Mouse (Mus musculus): Measurements from ENCODE around the gene Ehbp1l1. TPM values are rescaled to one million over a fixed set of nuclear protein-coding genes. Genes with fewer than 3 reads are reported as not detected.

The Ehbp1l1 gene
- total RNA-seq (2021), result 10 to 100 TPM; 15.6 to 20.1 TPM
- long read RNA-seq, experiment 1, partial matches to known transcripts, result 37 of 43 reads
- long read RNA-seq, experiment 1, other reads (novel, unspliced or antisense), result 5 of 43 reads
- long read RNA-seq, experiment 2, full-length matches to known transcripts, result 4 of 46 reads
- long read RNA-seq, experiment 2, partial matches to known transcripts, result 38 of 46 reads
- long read RNA-seq, experiment 2, other reads (novel, unspliced or antisense), result 4 of 46 reads

DNA sequence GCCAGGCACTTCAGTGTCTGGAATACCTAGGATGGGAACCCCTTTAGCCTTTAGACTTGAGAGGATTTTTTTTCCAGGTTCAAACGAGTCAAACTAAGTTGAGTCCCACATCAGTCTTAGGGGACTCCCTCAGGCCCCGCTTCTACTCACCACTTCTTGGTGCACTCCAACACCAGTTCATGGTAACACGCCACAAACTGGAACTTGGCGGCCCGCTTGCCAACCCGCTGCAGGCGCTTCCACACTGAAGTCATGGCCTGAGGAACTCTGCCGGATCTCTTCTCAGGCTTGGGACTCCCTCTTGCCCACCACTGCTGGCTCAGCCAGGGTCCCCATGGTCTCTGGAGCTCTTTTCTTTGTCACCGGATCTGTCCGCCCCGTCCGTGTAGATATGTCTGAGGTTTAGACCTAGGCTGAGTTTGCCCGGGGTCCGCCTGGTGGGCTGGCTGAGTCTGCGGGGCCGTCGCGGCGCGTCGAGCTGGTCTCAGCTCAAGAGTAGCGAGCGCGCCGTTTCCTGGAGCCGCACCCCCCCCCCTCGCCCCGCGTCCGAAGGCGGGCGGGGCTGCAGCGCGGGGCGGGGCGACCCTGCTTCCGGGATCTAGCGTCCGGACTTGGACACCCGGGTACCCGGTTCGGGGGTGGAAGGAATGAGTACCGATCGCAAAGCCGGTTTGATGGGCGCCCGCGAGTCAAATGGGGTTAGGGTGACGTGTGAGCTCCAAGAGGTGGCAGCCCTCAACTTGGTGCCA lies at the start of gene Ehbp1l1:
Ehbp1l1 (minus strand) TSS at position 551 of the 749 bp plus-strand sequence.
- DNase-seq (ENCODE audit: low spot score in 2 of 2), result no peak

DNA sequence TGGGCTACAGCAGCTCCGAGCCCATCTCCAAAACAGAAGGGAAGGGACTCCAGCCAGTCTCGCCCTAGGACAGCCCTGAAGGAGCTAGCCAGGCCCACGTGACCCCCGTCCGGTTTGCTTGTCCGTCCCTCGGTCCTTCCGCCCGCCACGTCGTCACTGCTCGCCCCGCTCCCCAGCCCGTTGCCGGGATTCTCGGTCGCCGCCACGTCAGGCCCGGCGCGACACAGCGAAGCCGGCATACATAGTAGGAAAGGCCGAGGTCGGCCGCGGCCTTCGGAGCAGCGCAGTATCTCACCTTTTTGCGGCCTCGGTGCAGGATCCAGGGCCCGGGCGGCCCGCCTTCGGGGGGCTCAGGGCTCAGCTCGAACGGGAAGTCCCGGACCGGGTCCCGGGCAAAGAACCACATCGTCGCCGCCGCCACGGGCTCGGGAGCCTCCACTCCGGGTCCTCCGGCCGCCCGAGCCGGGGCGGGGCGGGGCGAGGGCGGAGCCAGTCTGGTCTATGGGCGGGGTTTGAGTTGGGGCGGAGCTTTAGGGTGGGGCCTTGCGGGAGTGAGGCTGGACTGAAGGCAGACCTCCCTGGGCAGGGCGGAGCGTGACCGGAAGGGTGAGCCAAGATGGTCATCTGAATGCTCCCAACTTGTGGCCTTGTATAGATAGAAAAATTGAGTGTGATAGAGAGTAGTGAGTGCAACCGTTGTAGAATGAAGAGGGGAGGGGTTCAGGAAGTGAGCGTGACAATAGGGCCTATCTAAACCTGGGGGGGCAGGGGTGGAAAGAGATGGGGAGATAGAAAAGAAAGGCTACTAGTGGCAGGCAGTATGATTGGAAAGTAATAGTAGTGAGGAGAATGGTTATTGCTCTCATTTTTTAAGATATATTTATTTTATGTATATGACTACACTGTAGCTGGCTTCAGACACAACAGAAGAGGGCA lies 45.1 kb upstream of the Ehbp1l1 start, which contains the start of gene Scyl1:
Scyl1 (minus strand) TSS at position 495 of the 936 bp plus-strand sequence.
- DNase-seq (ENCODE audit: low spot score in 2 of 2), result peak; percentile 92 to 93

DNA sequence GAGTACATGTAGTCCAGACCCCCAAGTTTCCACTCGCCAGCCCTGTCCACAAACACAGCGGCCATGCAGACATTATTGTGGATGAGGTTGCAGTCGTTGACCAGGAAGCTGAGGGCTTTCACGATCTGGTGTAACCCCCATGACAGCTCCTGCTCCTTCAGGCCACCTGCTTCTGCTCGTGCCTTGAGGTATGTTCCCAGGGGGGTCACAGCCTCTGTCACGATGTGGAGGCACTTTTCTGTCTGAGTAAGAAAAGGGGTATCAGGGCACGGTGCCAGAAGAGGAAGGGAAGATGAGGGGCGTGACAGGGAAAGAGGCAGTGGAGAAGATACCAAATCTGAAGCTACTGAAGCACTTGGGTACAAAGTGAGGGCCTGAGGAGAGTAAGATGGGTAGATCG lies 44.2 kb upstream of the Ehbp1l1 start:
- DNase-seq (ENCODE audit: low spot score in 2 of 2), result no peak

DNA sequence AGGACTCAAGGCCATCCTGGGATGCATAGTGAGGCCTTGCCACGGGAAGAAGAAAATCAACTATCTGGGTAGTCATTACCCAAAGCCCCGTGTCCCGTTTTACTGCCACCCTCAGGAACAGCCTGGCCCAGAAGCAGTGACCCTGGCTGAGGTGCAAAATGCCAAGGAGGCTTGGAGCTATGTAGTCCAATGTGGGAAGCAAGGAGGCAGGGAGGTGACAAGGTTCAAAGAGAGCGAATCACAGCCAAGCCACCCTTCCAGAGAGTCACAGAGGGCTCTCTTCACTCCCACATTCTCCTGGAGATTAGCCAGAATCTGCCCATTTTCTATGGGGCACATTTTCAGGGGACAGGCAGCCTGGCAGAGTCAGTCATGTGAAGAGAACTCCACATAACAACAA lies 41.2 kb upstream of the Ehbp1l1 start:
- no peak for DNase-seq (ENCODE audit: low spot score in 2 of 2)

DNA sequence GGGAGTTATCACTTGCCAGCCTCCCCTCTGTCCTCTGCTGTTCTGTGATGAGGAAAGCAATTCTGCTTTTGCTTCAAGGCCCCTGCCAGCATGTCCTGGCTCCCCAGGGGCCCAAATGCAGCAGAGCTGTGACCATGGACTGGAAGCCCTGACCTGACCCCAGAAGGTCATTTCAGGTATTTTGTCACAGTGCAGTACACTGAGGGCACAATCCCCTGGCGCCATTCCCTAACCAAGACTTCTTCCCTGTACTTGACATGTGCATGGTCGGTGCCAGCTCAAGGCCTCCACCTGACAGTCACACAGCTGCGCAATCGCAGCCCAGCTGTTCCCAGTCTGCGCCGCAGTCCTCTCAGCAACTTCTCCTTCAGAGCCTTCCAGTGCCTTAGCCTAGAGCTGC lies 37.0 kb upstream of the Ehbp1l1 start:
- DNase-seq (ENCODE audit: low spot score in 2 of 2), result no peak

DNA sequence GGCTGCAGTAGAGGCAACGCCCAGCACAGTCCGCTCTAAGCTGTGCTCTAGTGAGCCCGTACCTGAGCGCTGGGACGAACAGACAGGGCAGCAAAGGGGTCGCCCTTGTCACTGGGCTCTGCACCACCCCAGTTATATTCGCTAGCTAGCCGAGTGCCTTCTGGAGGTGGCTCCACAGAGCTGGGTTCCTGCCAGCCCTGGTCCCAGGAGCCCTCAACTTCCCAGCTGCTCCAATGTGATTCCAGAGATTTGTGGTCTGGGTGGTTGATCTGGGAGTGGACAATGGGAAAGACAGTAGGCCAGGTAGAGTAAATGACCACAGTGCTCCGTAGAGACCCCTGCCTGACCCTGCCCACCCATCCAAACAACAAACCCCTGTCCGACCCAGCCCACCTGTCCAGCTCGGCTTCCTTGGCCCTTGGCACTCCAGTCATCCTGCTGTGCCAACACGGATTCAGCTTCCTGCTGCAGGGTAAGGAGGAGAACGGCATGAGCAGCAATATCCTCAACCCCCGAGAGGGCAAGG lies 32.8 kb upstream of the Ehbp1l1 start:
- no peak for DNase-seq (ENCODE audit: low spot score in 2 of 2)

DNA sequence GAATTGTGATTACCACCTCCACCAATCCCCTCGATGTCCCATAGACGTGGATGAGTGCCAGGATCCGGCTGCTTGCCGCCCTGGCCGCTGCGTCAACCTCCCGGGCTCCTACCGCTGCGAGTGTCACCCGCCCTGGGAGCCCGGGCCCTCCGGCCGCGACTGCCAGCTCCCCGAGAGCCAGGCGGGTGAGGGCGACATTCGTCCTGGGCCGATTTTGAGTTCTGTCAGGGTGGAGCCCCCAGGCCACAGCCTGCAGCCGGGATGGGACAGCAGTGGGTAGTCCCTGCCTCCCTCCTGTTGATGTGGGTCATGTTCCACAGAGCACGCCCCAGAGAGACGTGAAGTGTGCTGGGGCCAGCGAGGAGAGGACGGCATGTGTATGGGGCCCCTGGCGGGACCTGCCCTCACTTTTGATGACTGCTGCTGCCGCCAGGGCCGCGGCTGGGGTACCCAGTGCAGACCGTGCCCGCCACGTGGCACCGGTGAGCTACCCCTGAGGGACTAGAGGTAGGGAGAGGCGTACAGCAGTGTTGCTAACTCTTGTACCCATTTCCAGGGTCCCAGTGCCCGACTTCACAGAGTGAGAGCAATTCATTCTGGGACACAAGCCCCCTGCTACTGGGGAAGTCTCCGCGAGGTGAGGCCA lies 31.0 kb upstream of the Ehbp1l1 start:
- DNase-seq (ENCODE audit: low spot score in 2 of 2), result no peak

DNA sequence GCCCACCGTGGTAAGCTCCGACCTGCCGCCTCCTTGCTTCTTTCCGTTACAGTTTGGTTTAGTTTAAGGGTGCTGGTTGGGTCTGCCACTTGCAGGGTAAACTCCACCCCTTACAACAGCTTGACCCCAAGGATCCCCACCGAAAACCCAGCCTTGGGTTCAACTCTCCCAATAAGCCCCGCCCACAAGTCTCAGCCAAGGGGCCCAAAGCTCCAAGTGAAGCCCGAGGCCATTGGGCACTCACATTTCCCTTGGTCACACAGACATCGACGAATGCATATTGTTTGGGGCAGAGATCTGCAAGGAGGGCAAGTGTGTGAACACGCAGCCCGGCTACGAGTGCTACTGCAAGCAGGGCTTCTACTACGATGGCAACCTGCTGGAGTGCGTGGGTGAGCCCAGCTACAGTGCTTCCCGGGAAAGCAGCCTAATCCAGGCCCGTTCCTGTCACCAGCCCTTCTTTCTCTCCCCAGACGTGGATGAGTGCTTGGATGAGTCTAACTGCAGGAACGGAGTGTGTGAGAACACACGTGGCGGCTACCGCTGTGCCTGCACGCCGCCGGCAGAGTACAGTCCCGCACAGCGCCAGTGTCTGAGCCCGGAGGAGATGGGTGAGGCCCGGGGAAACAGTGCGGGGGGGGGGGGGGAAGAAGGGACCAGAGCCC lies 30.3 kb upstream of the Ehbp1l1 start:
- DNase-seq (ENCODE audit: low spot score in 2 of 2), result peak; percentile 62 to 82

DNA sequence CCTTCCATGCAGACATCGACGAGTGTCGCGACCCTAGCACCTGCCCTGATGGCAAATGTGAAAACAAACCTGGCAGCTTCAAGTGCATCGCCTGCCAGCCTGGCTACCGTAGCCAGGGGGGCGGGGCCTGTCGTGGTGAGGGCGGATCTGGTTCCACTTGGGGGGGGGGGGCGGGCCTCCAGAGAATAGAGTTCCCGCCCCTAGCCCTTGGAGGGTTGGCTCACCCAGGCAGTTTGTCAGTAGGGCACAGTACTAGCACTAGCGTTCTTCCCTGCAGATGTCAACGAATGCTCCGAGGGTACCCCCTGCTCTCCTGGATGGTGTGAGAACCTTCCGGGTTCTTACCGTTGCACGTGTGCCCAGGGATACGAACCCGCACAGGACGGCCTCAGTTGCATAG lies 25.6 kb upstream of the Ehbp1l1 start:
- no peak for DNase-seq (ENCODE audit: low spot score in 2 of 2)

DNA sequence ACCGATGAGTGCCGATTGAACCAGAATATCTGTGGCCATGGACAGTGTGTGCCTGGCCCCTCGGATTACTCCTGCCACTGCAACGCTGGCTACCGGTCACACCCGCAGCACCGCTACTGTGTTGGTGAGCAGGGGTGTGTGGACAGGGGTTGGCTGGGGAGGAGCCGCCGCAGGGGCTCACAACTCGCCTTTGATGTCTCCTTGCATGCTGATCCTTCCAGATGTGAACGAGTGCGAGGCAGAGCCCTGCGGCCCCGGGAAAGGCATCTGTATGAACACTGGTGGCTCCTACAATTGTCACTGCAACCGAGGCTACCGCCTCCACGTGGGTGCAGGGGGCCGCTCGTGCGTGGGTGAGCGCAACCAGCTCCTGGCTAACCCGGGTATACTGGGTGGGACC lies 24.8 kb upstream of the Ehbp1l1 start:
- no peak for DNase-seq (ENCODE audit: low spot score in 2 of 2)

DNA sequence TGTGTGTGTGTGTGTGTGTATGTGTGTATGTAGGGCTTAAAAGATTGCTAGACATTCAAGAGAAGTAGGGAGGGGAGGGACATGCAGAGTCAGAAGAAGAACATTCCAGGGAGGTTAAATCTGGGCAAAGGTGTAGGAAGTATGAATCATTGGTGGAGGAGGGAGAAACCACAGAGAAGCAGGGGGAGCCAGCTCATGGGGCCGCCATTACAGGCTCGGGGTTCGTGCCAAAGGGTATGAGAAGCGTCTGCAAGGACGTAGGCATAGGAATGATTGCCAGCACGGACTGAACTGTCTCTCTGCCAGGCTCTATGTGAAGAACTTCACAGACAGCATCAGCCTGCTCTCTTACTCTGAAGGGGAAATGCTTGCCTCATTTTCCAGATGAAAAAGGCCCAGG lies 23.4 kb upstream of the Ehbp1l1 start:
- no peak for DNase-seq (ENCODE audit: low spot score in 2 of 2)

DNA sequence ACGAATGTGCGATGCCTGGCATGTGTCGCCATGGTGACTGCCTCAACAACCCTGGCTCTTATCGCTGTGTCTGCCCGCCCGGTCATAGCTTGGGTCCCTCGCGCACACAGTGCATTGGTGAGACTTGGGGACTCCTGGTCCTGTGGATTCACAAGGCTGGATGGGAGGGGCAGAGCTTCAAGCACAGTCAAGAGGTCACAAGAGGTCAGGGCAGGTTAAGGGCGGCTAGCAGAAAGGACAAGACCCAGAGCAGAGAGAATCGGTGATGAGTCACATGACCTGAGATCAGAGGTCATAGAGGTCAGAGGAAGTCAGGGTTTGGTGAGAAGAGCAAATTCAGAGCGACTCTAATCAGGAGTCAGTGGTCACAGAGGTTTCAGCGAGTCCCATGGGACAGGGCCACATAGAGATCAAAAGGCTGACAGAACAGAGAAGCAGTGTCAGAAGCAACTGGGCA lies 20.8 kb upstream of the Ehbp1l1 start:
- DNase-seq (ENCODE audit: low spot score in 2 of 2), result no peak

DNA sequence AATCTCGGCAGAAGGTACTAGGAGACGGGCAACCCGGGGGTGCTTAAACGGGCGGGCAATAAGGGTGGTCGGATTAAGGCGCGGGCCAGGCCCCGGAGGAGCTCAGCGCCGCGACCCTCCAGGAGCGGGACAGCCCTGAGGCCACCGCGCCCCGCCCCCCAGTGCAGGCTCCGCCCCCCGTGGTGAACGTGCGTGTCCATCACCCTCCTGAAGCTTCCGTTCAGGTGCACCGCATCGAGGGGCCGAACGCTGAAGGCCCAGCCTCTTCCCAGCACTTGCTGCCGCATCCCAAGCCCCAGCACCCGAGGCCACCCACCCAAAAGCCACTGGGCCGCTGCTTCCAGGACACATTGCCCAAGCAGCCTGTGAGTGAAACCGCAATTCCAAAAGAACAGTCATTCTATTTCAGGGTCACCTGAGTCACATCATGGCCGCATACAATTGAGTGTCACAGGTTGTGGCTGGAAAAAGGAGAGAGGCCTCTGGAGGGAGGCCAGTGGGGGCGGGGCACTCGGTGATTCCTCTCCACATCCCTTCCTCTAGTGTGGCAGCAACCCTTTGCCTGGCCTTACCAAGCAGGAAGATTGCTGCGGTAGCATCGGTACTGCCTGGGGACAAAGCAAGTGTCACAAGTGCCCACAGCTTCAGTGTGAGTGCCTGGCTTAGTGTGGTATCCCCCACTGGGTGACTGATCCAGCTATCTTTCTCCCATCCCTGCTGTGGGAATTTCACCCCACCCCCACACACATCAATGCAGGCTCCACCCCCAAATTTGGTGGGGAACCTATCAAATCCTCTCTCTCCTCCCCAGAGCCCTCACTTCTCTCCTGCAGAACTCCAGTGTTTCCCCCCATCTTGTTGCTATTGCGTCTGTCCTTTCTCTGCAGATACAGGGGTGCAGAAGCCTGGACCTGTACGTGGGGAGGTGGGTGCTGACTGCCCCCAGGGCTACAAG lies 19.9 kb upstream of the Ehbp1l1 start:
- no peak for DNase-seq (ENCODE audit: low spot score in 2 of 2)

DNA sequence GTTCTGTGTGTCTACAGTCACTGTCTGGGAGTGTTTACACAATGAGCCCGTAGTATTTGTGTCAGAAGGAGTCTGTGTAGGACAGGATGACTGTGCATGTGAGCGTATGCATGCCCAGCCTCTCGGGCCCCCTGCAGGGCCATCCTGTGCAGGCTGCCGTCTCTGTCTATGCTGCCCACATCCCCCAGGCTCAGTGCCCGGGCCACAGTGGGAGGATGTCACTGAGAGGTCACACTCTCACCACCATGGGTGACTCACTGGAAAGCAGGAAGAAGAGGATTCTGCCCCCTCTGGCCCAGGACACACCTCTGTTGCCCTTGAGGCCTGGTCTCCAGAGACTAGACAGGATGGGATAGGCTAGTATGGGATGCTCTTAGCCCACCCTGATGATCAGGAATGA lies 17.5 kb upstream of the Ehbp1l1 start:
- no peak for DNase-seq (ENCODE audit: low spot score in 2 of 2)

DNA sequence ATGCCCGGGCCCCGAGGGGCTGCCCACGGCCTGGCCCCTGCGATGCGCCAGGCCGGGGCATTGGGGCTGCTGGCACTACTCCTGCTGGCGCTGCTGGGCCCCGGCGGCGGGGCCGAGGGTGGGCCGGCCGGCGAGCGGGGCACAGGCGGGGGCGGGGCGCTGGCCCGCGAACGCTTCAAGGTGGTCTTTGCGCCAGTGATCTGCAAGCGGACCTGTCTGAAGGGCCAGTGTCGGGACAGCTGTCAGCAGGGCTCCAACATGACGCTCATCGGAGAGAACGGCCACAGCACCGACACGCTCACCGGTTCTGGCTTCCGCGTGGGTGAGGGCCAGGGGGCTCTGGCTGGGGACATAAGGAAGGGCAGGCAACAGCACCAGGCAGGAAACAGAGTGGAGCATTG lies 16.1 kb upstream of the Ehbp1l1 start:
- DNase-seq (ENCODE audit: low spot score in 2 of 2), result no peak

DNA sequence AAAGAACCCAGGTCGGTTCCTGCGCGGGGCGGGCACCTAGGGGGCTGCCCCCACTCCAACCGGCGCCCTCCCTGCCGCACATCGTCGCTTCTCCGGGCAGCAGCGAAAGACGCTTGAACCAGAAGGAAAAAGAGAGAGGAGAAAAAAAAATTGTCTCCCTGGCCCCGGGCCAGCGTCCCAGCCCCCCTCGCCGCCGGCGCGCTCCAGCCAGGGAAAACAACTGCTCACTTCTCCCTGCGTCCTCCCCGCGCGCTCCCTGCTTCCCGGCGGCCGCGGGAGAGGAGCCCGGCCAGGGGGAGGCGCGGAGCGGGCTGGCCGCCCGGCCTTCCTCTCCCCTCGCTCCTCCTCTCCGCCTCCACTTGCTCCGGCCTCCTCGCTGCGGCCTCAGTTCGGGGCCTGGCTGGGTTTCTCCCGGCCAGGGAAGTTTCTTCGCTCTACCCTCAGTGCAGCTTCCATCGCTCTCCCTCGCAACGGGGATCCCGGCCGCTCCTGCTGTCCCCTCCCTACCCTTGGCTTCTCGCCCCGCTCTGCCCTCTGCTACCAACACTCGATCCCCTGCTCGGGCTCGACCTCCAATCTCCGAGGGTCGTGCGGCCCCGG lies 15.6 kb upstream of the Ehbp1l1 start:
- peak; percentile 71 to 81 for DNase-seq (ENCODE audit: low spot score in 2 of 2)

DNA sequence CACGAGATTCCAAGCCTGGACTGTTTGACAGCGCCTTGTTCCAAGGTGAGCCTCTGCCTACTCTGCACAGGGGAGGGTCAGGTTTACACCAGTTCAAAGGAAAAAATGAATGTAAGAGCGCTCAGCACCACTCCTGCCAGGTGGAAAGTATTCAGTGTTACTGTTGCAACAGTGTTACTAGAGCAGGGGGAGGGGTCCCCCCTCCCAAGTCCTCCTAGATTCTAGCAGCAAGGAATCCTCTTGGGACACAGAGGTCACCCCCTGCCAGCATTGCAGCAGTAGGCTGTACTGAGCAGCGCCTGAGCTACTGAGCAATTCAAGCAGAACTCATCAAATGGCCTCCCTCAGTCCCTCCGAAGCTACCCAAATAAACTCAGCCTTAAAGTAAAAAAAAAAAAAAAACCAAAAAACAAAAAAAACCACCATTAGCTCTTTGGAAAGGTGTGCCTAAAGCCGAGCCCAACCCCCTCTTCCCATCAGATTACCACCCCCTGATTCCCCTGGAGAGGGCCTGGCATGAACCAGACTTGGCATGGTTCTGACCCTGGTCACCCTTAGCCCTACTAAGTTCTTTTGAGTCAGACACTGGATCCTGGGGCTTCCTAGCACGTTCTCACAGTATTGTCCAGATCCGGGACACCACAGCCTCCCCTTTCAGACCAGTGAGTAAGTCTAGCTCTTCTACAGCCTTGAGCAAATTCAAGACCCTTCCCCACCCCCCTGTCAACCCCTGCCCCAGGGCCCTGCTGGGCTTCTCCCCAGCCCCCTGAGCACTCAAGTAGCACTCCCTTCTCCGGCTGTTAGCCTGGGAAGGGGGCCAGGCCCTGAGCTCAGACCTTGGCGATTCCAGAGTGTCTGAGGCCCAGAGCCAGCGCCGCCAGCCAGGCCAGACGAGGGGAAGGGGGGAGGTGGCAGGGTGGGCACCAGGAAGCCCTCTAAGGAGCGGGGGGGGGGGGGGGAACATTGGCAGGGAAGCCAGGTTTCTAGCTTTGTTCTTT lies 14.5 kb upstream of the Ehbp1l1 start, which contains the start of gene Ltbp3:
Ltbp3 (plus strand) TSS at position 585 of the 998 bp plus-strand sequence.
- peak; percentile 57 to 79 for DNase-seq (ENCODE audit: low spot score in 2 of 2)

Data from layer of hippocampus, postnatal 14 days (tissue).